Mouse (Mus musculus) thymus, adult 2 months (tissue): Measurements from ENCODE around the gene Nxnl1.
A peak's percentile ranks its signal among the peaks of the same experiment; 100 is the strongest.

Experiments used
- CTCF ChIP-seq: fragments of 200-500 bp; IDR thresholded peaks from 2 replicates; pipeline ENCODE4 v1.5.1; 2012; ENCODE audit warnings: mild to moderate bottlenecking, control low read depth, low read length, moderate library complexity, borderline replicate concordance; ENCODE audit not compliant: control insufficient read depth, poor library complexity, insufficient read depth; ENCODE audit errors: extremely low read depth
- POLR2A ChIP-seq: fragments of 200-500 bp; IDR thresholded peaks from 2 replicates; pipeline ENCODE4 v1.6.1; 2012; ENCODE audit warnings: mild to moderate bottlenecking, low read length, control low read depth, moderate library complexity; ENCODE audit not compliant: control insufficient read depth, poor library complexity, insufficient read depth; ENCODE audit errors: extremely low read depth

- peak; percentile 94; the same call in 1 of the 2 replicates for TF ChIP-seq CTCF
- 0 out of 2 replicates have a peak, but pooled peaks have one; percentile 21 for TF ChIP-seq POLR2A
Measured at GRCm38 (mm10) chr8:71561401-71561800, 5.0 kb downstream of the Nxnl1 start.
